Mouse (Mus musculus) E14TG2a.4 (cell line): ENCODE measurements at regions not wholly inside any gene's neighbourhood (a gene's known extent, or its start where the extent isn't known, plus 50 kb on each side); places are given as distances from the start of the nearest gene placed in this dataset.

Source experiments
- CTCF ChIP-seq: conservative IDR thresholded peaks from 2 replicates; pipeline ENCODE4 v1.5.1; 2014; ENCODE audit warnings: low read length
- NANOG ChIP-seq: IDR thresholded peaks from 2 replicates; pipeline ENCODE4 v1.6.1; 2014; ENCODE audit warnings: borderline replicate concordance, low read length, mixed read lengths
- POU5F1 ChIP-seq: IDR thresholded peaks from 2 replicates; pipeline ENCODE4 v1.6.1; 2014; ENCODE audit warnings: low read length, borderline replicate concordance

DNA sequence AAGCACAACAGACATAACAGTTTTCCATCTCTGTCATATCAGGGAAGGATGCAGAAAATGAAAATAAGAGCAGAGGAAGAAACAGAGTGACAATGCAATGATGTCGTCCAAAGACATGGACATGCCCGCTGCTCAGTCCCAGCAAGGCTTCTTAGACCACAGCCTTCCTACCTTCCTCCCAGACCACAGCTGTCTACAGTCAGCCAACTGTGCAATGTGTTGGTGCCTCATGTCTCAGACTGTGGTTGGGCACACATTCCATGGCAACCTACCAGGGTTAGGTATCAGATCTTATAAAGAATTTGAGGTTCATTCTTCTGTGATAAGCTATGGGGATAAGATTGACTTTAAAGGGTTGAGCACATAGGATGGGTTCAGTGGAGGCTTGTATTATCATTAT, 499.7 kb upstream of the Arid1b start:
- TF ChIP-seq CTCF = no peak
- no peak for TF ChIP-seq POU5F1
- TF ChIP-seq NANOG = no peak
